28 mouse cellular contexts compared by ENCODE assay signal in genomic region chr15:53995199-53995868, GRCm38 (mm10).
A peak's percentile ranks its signal among the peaks of the same experiment; 100 is the strongest.
DNase-seq lines count a peak whose midpoint lies in the region; ATAC-seq and TF ChIP-seq lines count a peak whose summit lies in the region.
"Had no signal": no experiment of that assay in that cellular context is flagged by ENCODE, and none has a peak within 500 bp of the region (broad histone marks: within the 10 kb centered on the region; RNA-seq: fewer than 3 reads in every experiment).

No protein-coding gene starts in this region.

- no peak overlapping the region for H3K9ac ChIP-seq in forebrain, embryonic 16.5 days (replicated peaks; ENCODE audit: low read depth, low read length)
- no peak overlapping the region for H3K9ac ChIP-seq in forebrain, embryonic 15.5 days (replicated peaks)
- H3K9ac ChIP-seq in lung, embryonic 14.5 days, result no peak overlapping the region
- no peak overlapping the region for H3K9ac ChIP-seq in limb, embryonic 14.5 days (ENCODE audit: low read depth, low read length, severe bottlenecking)
- H3K9ac ChIP-seq: embryonic facial prominence, embryonic 12.5 days; heart, embryonic 12.5 days; hindbrain, embryonic 15.5 days; kidney, embryonic 15.5 days; liver, embryonic 15.5 days; midbrain, embryonic 12.5 days had no signal

- peak; percentile 47 for DNase-seq in lung, embryonic 14.5 days
- no peak for DNase-seq in lung, adult 2 months
- peak; percentile 84 for DNase-seq in Muller cell, postnatal 12 days (ENCODE audit: inconsistent ontology term)
- DNase-seq in limb, embryonic 14.5 days (ENCODE audit: low spot score), result peak; percentile 45
- no peak for DNase-seq in heart, adult 11 months
- DNase-seq: adrenal gland, postnatal 10 days; cerebellum, adult 11 months; cerebellum, adult 9-10 months; cerebellum, postnatal 36 days; gastrocnemius, adult 2 months; gastrocnemius, postnatal 36 days; heart, adult 2 months; kidney, adult 18-20 months; kidney, postnatal 4 days; right cerebral cortex, postnatal 25 days; thymus, postnatal 25 days had no signal

- no peak overlapping the region for H3K27ac ChIP-seq in forebrain, embryonic 16.5 days (ENCODE audit: low read length)
- no peak overlapping the region for H3K27ac ChIP-seq in forebrain, embryonic 15.5 days (replicated peaks)
- no peak overlapping the region for H3K27ac ChIP-seq in lung, embryonic 14.5 days (ENCODE audit: low read depth)
- H3K27ac ChIP-seq in limb, embryonic 14.5 days (replicated peaks; ENCODE audit: low read depth, low read length), result no peak overlapping the region
- H3K27ac ChIP-seq: embryonic facial prominence, embryonic 12.5 days; gastrocnemius, adult 2 months; heart, adult 2 months; hindbrain, embryonic 15.5 days; kidney, embryonic 15.5 days; liver, embryonic 15.5 days; midbrain, embryonic 12.5 days had no signal

- no peak overlapping the region for H3K4me2 ChIP-seq in forebrain, embryonic 16.5 days (ENCODE audit: low read length)
- no peak overlapping the region for H3K4me2 ChIP-seq in forebrain, embryonic 15.5 days (replicated peaks)
- no peak overlapping the region for H3K4me2 ChIP-seq in lung, embryonic 14.5 days
- no peak overlapping the region for H3K4me2 ChIP-seq in limb, embryonic 14.5 days (replicated peaks; ENCODE audit: low read depth, low read length, severe bottlenecking)
- H3K4me2 ChIP-seq: embryonic facial prominence, embryonic 12.5 days; heart, embryonic 12.5 days; hindbrain, embryonic 15.5 days; kidney, embryonic 15.5 days; liver, embryonic 15.5 days; midbrain, embryonic 12.5 days had no signal

- 0 out of 2 replicates have a peak, but pooled peaks have one; percentile 36 for ATAC-seq in forebrain, embryonic 16.5 days
- no peak for ATAC-seq in forebrain, embryonic 15.5 days (replicated peaks)
- ATAC-seq in lung, embryonic 14.5 days (ENCODE audit: insufficient read depth), result peak; percentile 52; the same call in 1 of the 2 replicates
- peak; percentile 60; the same call in 1 of the 2 replicates for ATAC-seq in limb, embryonic 14.5 days (ENCODE audit: low FRiP score, low read depth)
- ATAC-seq: Patski had no signal

- no peaks in the 10 kb centered on the region for H3K9me3 ChIP-seq in forebrain, embryonic 16.5 days (ENCODE audit: control insufficient read depth, low read length)
- H3K9me3 ChIP-seq in forebrain, embryonic 15.5 days, result no peaks in the 10 kb centered on the region
- H3K9me3 ChIP-seq in lung, embryonic 14.5 days (ENCODE audit: low read depth, low read length), result no peaks in the 10 kb centered on the region
- no peaks in the 10 kb centered on the region for H3K9me3 ChIP-seq in limb, embryonic 14.5 days (ENCODE audit: control insufficient read depth, low read length)
- H3K9me3 ChIP-seq: embryonic facial prominence, embryonic 12.5 days; heart, embryonic 12.5 days; hindbrain, embryonic 15.5 days; kidney, embryonic 15.5 days; liver, embryonic 15.5 days; midbrain, embryonic 12.5 days had no signal

- H3K36me3 ChIP-seq in forebrain, embryonic 16.5 days (ENCODE audit: control insufficient read depth, insufficient read depth), result no peaks in the 10 kb centered on the region
- H3K36me3 ChIP-seq in forebrain, embryonic 15.5 days, result no peaks in the 10 kb centered on the region
- H3K36me3 ChIP-seq in lung, embryonic 14.5 days (ENCODE audit: insufficient read depth), result no peaks in the 10 kb centered on the region
- no peaks in the 10 kb centered on the region for H3K36me3 ChIP-seq in limb, embryonic 14.5 days (ENCODE audit: control insufficient read depth, insufficient read depth, low read length)
- H3K36me3 ChIP-seq: embryonic facial prominence, embryonic 12.5 days; G1E; heart, embryonic 12.5 days; hindbrain, embryonic 15.5 days; kidney, embryonic 15.5 days; liver, embryonic 15.5 days; midbrain, embryonic 12.5 days had no signal

- 71% methylated on average over 2 of the region's 2 CpGs for WGBS in forebrain, embryonic 16.5 days
- WGBS in forebrain, embryonic 15.5 days, result 65% methylated on average over 2 of the region's 2 CpGs
- WGBS in lung, embryonic 14.5 days, result 48% methylated on average over 2 of the region's 2 CpGs
- 55% methylated on average over 2 of the region's 2 CpGs for WGBS in lung, adult 2 months
- WGBS in limb, embryonic 14.5 days, result 20% methylated on average over 2 of the region's 2 CpGs

- H3K27me3 ChIP-seq in forebrain, embryonic 16.5 days (replicated peaks; ENCODE audit: control insufficient read depth, insufficient read depth, low read length), result no peaks in the 10 kb centered on the region
- H3K27me3 ChIP-seq in forebrain, embryonic 15.5 days, result no peaks in the 10 kb centered on the region
- H3K27me3 ChIP-seq in lung, embryonic 14.5 days (ENCODE audit: insufficient read depth, low read length), result no peaks in the 10 kb centered on the region
- H3K27me3 ChIP-seq in limb, embryonic 14.5 days (ENCODE audit: control insufficient read depth, insufficient read depth, low read length), result no peaks in the 10 kb centered on the region
- H3K27me3 ChIP-seq: embryonic facial prominence, embryonic 12.5 days; heart, embryonic 12.5 days; hindbrain, embryonic 15.5 days; kidney, embryonic 15.5 days; liver, embryonic 15.5 days; megakaryocyte, embryonic 14.5 days; midbrain, embryonic 12.5 days had no signal

- no peak for TF ChIP-seq CTCF in lung, embryonic 14.5 days (IDR thresholded peaks at IDR 0.05; ENCODE audit: low read depth)
- no peak for TF ChIP-seq CTCF in lung, adult 2 months (IDR thresholded peaks at IDR 0.05; ENCODE audit: insufficient read depth, low read length)

- no peak for TF ChIP-seq POLR2A in lung, adult 2 months (IDR thresholded peaks at IDR 0.05; ENCODE audit: borderline replicate concordance, extremely low read depth, low read depth, low read length)
- no peak for TF ChIP-seq POLR2A in limb, embryonic 14.5 days (IDR thresholded peaks at IDR 0.05; ENCODE audit: borderline replicate concordance, extremely low read depth, insufficient read depth, insufficient read length)

- H3K4me3 ChIP-seq in forebrain, embryonic 16.5 days (replicated peaks; ENCODE audit: low read length), result no peak overlapping the region
- no peak overlapping the region for H3K4me3 ChIP-seq in forebrain, embryonic 15.5 days
- no peak overlapping the region for H3K4me3 ChIP-seq in lung, embryonic 14.5 days (ENCODE audit: low read depth, low read length)
- H3K4me3 ChIP-seq in lung, adult 2 months (replicated peaks; ENCODE audit: extremely low read depth, low read depth, low read length), result no peak overlapping the region
- no peak overlapping the region for H3K4me3 ChIP-seq in limb, embryonic 14.5 days (replicated peaks; ENCODE audit: low read length)
- H3K4me3 ChIP-seq: embryonic facial prominence, embryonic 12.5 days; gastrocnemius, adult 2 months; heart, adult 2 months; heart, embryonic 12.5 days; hindbrain, embryonic 15.5 days; kidney, embryonic 15.5 days; liver, embryonic 15.5 days; megakaryocyte, embryonic 14.5 days; midbrain, embryonic 12.5 days; myocyte had no signal

- no peaks in the 10 kb centered on the region for H3K4me1 ChIP-seq in forebrain, embryonic 16.5 days (replicated peaks; ENCODE audit: control insufficient read depth, insufficient read depth, low read length)
- H3K4me1 ChIP-seq in forebrain, embryonic 15.5 days, result no peaks in the 10 kb centered on the region
- no peaks in the 10 kb centered on the region for H3K4me1 ChIP-seq in lung, embryonic 14.5 days (ENCODE audit: insufficient read depth)
- H3K4me1 ChIP-seq in lung, adult 2 months (ENCODE audit: control insufficient read depth, insufficient read depth, low read length), result no peaks in the 10 kb centered on the region
- H3K4me1 ChIP-seq in limb, embryonic 14.5 days (ENCODE audit: control insufficient read depth, insufficient read depth, low read length), result no peaks in the 10 kb centered on the region
- H3K4me1 ChIP-seq: embryonic facial prominence, embryonic 12.5 days; heart, embryonic 12.5 days; hindbrain, embryonic 15.5 days; kidney, embryonic 15.5 days; liver, embryonic 15.5 days; megakaryocyte, embryonic 14.5 days; midbrain, embryonic 12.5 days had no signal

Comparison
In these comparisons a context has a peak if more than half of its experiments do, and no peak if none do; other contexts are left out.
1. DNase-seq: peak in lung, embryonic 14.5 days (single experiment), Muller cell, postnatal 12 days (single experiment) and limb, embryonic 14.5 days (single experiment); none in lung, adult 2 months (single experiment) and heart, adult 11 months (single experiment).